Mouse (Mus musculus) lung, postnatal 0 days (tissue): ENCODE results near the gene Cks1b.

Source experiments
- CTCF ChIP-seq: IDR thresholded peaks from 2 replicates; pipeline ENCODE4 v1.5.1; 2016; ENCODE audit warnings: antibody characterized with exemption, mild to moderate bottlenecking
- EP300 ChIP-seq: IDR thresholded peaks from 2 replicates; pipeline ENCODE4 v1.6.1; 2016; ENCODE audit warnings: antibody characterized with exemption, mild to moderate bottlenecking, control low read depth

DNA sequence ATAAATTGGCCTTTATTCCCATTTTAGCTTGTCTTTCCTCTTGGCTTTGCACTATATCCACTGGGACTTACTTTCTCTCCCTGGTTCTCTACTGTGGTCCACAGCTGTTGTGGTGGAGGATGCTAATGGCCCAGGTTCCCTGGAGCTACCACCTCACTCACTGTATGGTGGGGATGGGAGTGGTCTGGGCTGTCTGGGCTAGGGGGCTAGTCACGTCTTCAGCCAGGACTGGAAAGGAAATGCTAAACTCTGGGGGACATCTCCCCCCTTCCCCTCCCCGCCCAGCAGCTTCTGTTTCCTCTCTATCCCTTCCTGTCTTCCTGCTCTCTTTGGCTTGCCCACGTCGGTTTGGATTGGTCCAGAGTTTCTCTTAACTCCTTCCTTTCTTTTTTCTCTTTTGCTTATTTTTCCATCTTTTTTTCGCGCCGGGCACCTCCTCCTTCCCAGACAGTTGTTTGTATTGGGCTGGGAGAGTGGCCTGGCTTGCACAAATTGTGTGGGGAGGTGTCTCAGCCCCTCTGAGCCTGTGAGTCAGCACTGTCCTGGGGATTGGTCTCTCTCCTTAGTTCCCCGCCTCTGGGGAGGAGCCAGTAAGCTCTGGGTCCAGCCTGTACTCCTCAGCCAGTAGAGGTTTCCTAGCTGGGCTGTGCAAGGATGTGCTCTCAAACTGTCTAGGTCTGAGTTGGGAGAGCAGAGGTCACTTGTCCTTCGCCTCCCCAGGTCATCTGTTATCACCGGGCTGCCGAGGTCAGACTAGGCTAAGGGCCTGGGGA, 3.0 kb upstream of the Cks1b start:
- TF ChIP-seq CTCF (no peak), EP300 (peak; percentile 70)
